Mouse (Mus musculus): Measurements from ENCODE around the gene E2f3.

E2f3 gene

DNA sequence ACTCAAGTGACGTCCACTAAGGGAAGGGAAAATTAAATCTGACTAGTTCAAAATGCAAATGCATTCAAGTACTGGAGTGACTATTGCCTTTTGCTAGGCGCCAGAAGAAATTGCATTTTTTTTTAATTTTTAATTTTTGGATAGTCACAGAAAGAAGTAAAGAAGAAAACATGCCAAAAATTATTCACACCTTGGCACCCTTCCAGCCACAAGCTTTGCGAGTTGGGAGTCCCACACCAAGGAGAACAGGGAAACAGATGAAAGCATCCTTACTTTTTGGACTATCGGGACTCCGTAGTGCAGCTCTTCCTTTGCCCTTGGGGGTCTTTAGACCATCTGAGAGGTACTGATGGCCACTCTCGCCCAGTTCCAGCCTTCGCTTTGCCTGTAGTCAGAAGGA, 66.0 kb downstream of the E2f3 start:
- no peak for DNase-seq (ENCODE audit: low read depth)

DNA sequence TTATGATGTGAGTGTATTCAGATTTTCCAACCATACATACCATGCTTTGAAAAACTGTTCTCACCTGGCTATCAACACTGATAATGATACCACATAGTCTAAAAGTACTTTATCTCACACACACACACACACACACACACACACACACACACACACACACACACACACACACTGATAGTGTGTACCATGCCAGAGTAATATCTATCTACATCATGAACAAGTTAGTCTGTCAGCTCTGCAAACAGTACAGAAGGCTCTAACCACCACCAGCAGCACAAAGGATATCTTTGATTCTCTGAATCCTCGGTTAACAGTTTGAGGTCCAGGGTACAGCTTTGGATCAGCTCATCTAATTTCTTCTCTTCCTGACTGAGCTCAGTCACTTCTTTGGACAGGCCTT, 69.3 kb downstream of the E2f3 start:
- DNase-seq (ENCODE audit: low read depth): no peak

DNA sequence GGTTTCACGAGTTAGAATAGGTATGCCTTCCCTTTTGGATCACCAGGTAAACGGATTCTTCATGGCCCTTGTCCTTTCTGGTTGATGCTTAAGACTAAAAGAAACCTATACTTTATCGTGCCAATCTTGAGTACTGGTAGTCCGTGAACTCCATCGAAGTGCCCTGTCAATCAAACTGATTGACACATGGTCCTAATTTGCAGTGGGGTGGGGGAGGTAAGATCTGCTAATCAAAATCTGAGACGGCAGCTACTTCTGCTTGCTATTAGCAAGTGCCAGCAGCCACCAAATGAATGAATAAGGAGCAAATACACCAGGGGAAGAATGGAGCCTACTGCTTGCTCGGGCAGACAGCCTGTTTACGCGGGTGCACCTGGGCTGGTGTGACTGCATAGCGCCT, 72.3 kb downstream of the E2f3 start:
- DNase-seq (ENCODE audit: low read depth): no peak

DNA sequence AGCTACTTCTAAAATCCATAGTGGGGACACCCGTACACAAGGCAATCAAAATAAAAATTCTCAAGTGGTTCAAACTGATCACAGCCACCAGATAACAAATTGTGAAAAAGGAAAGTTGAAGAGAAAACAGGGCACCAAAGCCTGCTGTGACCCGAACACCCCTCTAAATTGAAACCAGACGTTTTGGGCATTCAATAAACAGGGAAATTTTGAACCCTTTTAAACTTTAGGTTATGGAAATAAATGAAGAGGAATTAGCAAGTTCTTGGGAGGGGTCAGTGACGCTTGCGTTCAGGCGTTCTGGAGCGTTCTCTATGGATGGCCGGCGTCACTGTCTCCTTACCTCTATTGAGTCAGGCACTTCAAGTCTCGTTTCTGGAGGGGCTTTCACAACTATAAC, 72.8 kb downstream of the E2f3 start:
- no peak for DNase-seq (ENCODE audit: low read depth)

DNA sequence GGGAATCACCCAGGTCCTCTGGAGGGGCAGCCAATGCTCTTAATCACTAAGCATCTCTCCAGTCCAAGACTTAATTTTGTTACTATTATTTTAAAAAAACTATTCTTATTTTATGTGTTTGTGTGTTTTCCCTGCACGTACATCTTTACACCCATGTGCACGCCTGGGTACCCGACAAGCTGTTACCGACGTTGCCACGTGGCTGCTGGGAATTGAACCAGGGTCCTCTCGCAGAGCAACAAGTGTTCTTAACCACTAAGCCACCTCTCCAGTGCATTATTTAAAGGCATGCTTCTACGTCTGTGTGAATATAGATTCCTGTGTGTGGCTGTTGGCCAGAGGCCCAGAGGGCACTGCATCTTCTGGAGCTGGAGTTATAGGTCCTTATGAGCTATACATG, 73.6 kb downstream of the E2f3 start:
- no peak for DNase-seq (ENCODE audit: low read depth)

DNA sequence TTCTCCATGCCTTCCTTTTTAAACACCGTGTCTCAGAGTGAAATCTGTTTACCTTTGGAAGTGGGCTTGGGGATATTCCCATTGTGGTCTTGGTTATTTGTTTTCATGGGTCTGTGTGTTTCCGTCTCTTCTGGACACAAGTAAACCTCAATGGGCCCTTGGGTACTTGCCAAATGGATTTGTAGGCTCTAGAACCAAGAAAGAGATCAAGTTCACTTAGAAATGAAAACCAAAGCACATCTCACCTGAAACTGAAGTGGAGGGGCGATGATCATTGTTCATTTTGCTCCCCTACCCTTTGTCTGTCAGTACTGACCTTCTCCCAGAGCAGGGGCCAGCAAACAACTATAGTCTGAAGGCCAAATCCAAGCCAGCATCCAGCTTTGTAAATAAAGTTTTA, 74.7 kb downstream of the E2f3 start:
- DNase-seq (ENCODE audit: low read depth): no peak

DNA sequence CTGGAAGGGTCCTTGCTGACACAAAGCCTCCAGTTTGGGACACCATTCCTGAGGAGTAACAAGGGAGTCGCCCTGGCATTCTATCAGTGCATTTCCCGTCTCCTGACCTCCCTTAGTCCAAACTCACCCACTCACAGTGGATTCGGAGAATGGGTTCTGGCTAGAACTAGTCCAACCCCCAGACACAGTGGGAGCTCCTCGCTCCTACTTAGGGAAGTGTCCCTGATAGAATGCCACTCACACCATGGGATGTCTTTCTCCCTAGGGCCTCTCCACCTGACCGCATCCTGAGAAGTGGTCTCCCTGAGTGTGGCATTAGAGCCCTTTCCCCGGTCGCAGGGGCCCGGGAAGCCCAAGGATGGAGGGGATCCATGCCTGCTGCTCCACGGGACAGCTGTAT, 77.4 kb downstream of the E2f3 start:
- DNase-seq (ENCODE audit: low read depth): no peak

DNA sequence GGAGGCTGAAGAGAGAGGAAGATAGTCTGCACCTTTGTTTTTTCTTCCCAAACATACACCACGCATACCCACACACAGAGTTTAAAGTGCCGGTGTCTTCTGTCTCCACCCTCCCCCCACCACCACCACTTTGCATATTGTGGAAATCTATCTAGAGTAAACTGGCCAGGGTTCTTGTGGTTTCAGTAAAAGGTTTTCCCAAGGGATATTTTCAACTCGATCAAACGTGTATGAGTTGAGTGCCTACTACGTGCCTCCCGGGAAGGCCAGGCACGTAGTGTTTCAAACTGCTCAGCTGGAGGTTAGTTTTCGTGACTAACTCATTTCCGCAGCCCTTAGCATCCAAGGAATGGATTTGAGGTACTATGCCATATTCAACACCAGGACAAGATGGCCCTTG, 77.9 kb downstream of the E2f3 start:
- no peak for DNase-seq (ENCODE audit: low read depth)

DNA sequence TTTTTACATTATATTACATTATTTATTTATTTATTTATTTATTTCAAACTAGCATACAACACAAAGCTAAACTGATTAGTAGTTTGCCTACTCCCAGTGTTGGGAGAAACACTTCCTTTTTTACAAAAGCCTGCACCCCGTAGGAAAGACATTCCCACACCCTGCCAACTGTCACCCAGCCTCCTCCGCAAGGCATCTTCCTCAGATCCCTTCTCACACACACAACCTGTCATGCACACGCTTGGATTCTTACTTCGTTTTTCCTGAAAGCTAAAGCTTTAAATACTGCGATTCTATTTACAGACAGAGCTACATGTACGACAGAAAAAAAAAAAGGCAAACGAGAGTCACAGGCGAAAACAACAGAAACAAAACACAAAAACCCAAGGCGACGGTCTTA, 79.1 kb downstream of the E2f3 start:
- no peak for DNase-seq (ENCODE audit: low read depth)

DNA sequence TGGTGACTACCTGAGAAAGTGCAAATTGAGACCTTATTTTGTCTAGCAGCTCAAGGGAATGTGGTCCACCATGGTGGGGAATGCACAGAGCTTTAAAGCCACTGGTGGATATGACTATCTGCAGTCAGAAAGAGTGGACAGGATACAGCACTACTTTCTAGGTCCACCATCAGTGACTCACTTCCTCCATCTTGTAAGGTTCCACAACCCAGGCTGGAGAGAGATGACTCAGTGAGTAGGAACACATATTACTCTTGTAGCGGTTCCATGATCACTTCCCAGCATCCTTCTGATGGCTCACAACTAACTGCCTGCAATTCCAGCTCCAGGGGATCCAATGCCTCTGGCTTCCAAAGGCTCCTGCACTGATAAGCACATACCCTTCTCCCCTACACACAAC, 82.5 kb downstream of the E2f3 start:
- DNase-seq (ENCODE audit: low read depth): no peak

DNA sequence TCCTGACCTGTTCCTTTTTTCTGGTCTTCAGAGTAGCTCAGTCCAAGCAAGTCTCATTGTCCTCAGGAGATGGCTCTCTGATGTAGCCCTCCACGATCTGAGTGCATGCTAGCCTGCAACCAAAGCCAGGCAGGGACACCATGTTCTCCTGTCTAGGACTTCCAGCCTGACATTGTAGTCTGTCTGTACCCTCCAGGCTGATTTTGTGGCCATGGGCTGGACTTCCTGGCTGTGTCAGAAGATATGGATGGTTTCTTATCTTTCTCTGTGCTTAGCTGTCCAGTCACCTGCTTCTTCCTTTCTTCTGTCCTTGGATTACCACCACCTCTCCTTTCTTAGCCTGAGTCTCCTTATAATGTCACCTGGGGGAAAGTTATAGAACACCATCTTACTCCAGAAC, 83.2 kb downstream of the E2f3 start:
- no peak for DNase-seq (ENCODE audit: low read depth)

DNA sequence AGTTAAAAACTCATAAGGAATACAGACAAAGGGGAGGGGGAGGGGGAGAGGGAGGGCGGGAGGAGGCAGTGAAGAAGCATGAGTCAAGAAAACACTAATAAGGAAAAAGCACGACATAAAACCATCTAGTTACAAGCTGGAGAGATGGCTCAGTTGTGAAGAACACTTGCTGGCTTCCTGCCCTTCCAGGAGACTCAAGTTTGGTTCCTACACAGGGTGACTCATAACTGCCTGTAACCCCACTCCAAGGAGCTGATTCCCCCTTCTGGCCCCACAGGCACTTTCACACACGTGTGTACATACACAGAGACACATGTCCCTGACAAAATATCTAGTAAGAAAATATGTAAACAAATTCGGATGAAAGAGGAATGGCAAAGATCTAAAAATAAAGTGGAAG, 84.2 kb downstream of the E2f3 start:
- DNase-seq (ENCODE audit: low read depth): no peak

DNA sequence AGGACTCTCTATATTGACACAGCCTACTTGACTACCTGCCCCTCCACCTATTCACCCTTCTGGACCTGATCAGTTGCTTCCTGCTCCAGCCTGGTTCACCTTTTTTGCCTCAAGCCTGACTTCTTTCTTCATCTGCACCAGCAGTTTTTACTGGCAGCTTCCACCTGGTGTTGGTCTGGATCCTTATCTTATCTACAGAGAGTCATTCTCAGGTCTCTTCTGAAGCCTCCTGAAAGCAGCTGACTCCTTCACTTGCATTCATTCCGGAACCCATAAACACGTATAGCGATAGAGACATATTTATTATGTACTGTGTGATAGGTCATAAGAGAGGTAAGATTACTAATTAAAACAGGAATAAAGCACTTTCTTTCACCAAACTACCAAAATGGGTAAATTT, 119.1 kb downstream of the E2f3 start:
- DNase-seq (ENCODE audit: low read depth): no peak

DNA sequence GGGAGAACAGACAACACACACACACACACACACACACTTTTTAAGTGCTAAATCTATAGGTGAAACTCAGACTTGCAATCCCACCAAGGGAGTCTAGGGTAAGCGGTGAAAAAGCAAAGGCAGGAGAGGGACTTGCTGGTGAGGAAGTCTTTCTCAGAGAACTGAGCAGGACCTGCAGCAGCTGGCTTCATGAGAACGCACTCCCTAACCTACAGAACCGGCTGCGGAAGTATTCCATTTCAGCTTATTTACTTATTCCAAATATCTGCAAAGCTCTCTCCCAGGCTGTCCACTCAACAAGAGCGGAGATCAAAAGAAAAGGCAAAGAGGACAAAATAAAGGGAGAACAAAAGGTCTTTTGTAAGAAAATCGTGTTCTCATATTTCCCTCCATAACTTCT, 121.5 kb downstream of the E2f3 start:
- DNase-seq (ENCODE audit: low read depth): no peak

DNA sequence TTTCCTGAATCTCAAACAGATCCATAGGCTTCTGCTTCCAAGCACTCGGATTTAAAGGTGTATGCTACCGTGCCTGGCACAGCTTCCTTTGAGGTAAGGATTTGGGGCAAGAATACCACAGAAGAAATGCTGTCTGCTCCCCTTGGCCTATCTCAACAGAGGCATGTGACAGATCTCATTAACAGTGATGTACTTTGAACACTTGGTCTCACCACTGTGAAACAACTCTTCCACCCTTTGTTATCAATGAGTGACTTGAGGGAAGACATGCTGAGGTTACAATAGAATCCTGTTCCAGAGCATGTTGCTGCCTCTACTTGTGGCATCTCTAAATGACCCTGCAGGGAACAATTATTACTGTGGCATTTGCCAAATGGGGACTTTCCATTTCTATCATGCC, 125.8 kb downstream of the E2f3 start:
- no peak for DNase-seq (ENCODE audit: low read depth)

DNA sequence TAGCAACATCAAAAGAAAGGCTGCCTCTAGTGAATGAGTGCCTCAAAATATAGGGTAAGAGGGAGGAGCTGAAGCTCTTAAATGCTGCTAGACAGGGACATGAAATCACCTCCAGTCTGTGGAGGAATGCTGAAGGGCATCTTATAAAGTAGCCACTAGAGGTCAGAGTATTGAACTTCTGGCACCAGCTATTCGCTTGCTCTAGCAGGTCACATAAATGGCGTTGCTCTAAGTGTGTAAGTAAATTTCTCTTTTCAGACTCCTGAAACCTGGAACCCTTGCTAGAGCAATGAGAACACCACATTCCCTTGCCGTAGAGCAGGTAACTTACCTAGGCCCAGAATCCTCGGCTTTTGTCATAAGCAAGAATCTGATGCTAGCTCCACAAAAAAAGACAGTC, 128.4 kb downstream of the E2f3 start:
- DNase-seq (ENCODE audit: low read depth): peak; percentile 23

All from fibroblast of lung, adult 2 months (primary cell).